Mouse (Mus musculus): ENCODE results near the gene Mss51.

Gene Mss51

GRCm38 (mm10) chr14:20496603-20497002, at the start of gene Mss51:
Gene Mss51 (minus strand): TSS chr14:20496901.
- DNase-seq: no peak

GRCm38 (mm10) chr14:20546415-20546814, 49.7 kb upstream of the Mss51 start, which contains the start of gene Ppp3cb:
Gene Ppp3cb (minus strand): TSS chr14:20546573.
- DNase-seq: peak; percentile 80 to 83

GRCm38 (mm10) chr14:20545529-20546331, 49.0 kb upstream of the Mss51 start:
- peak; percentile 83 to 86 for DNase-seq

- DNase-seq: peak in 1 of 2 experiments; percentile 7
These were observed 48.0 kb upstream of the Mss51 start for GRCm38 (mm10) chr14:20544467-20545411.

GRCm38 (mm10) chr14:20529643-20530042, 32.9 kb upstream of the Mss51 start:
- DNase-seq: no peak

GRCm38 (mm10) chr14:20520179-20520578, 23.5 kb upstream of the Mss51 start:
- DNase-seq: no peak

GRCm38 (mm10) chr14:20508424-20508823, 11.7 kb upstream of the Mss51 start:
- no peak for DNase-seq

GRCm38 (mm10) chr14:20502966-20503365, 6.3 kb upstream of the Mss51 start:
- peak in 1 of 2 experiments; percentile 7 for DNase-seq

GRCm38 (mm10) chr14:20499982-20500381, 3.3 kb upstream of the Mss51 start:
- no peak for DNase-seq

GRCm38 (mm10) chr14:20486031-20486430, 10.7 kb downstream of the Mss51 start:
- no peak for DNase-seq

GRCm38 (mm10) chr14:20482051-20482751, 14.5 kb downstream of the Mss51 start:
- DNase-seq: no peak

- peak; percentile 31 to 48 for DNase-seq
These were observed 15.5 kb downstream of the Mss51 start for GRCm38 (mm10) chr14:20481211-20481610.

- DNase-seq: no peak
These were observed 16.5 kb downstream of the Mss51 start for GRCm38 (mm10) chr14:20480195-20480579.

GRCm38 (mm10) chr14:20479291-20480194, 17.2 kb downstream of the Mss51 start, which contains the start of gene Anxa7:
Gene Anxa7 (minus strand): TSS chr14:20480133.
- DNase-seq: peak; percentile 79 to 81

- DNase-seq: peak; percentile 13 to 17
These were observed 17.9 kb downstream of the Mss51 start for GRCm38 (mm10) chr14:20478801-20479200.

- no peak for DNase-seq
These were observed 18.3 kb downstream of the Mss51 start for GRCm38 (mm10) chr14:20478385-20478784.

GRCm38 (mm10) chr14:20477261-20478025, 19.3 kb downstream of the Mss51 start:
- DNase-seq: no peak

- no peak for DNase-seq
These were observed 36.5 kb downstream of the Mss51 start for GRCm38 (mm10) chr14:20460216-20460615.

- no peak for DNase-seq
These were observed 38.3 kb downstream of the Mss51 start for GRCm38 (mm10) chr14:20458378-20458777.

GRCm38 (mm10) chr14:20452929-20453328, 43.8 kb downstream of the Mss51 start:
- DNase-seq: no peak
